Mouse (Mus musculus) liver (tissue): Measurements from ENCODE around the gene Olfr536.
"Not testable (repeated sequence)": the region's sequence is repeated elsewhere in the genome, so short reads cannot be mapped to it uniquely, and the experiment has no call there.

ENCODE experiments used
- DNase-seq: peaks from one replicate; pipeline ENCODE4 v3.0.0-alpha.2; 2020; ENCODE audit warnings: mixed read lengths

Olfr536 gene

GRCm38 (mm10) chr7:140507346-140508021 is at the start of gene Olfr536:
TSS of gene Olfr536 (minus strand) at chr7:140507396.
- DNase-seq: not testable (repeated sequence)

GRCm38 (mm10) chr7:140539746-140540145 is 32.5 kb upstream of the Olfr536 start:
- no peak for DNase-seq

- DNase-seq: no peak
Measured at GRCm38 (mm10) chr7:140494702-140495101, 12.5 kb downstream of the Olfr536 start.

- DNase-seq: no peak
Measured at GRCm38 (mm10) chr7:140494231-140494630, 13.0 kb downstream of the Olfr536 start.

GRCm38 (mm10) chr7:140488981-140489380 is 18.2 kb downstream of the Olfr536 start:
- DNase-seq: no peak

GRCm38 (mm10) chr7:140483916-140484315 is 23.3 kb downstream of the Olfr536 start, which contains the start of gene Olfr535:
TSS of gene Olfr535 (plus strand) at chr7:140484216.
- no peak for DNase-seq

GRCm38 (mm10) chr7:140478733-140479132 is 28.5 kb downstream of the Olfr536 start:
- no peak for DNase-seq

- DNase-seq: no peak
Measured at GRCm38 (mm10) chr7:140477886-140478285, 29.3 kb downstream of the Olfr536 start.

GRCm38 (mm10) chr7:140463070-140463469 is 44.1 kb downstream of the Olfr536 start, which contains the start of gene Olfr533:
TSS of gene Olfr533 (plus strand) at chr7:140463370.
- DNase-seq: not testable (repeated sequence)
